Mouse (Mus musculus) ES-E14 (cell line): ENCODE measurements at regions not wholly inside any gene's neighbourhood (a gene's known extent, or its start where the extent isn't known, plus 50 kb on each side); places are given as distances from the start of the nearest gene placed in this dataset.

Experiments
- DNase-seq: peaks from one replicate; pipeline ENCODE4 v3.0.0-alpha.2; 2013; ENCODE audit warnings: low read depth, low spot score
- H3K27ac ChIP-seq: 2 replicates; pipeline ENCODE4 v1.5.1; 2012; ENCODE audit warnings: low read depth, mild to moderate bottlenecking, low read length, moderate library complexity, mixed read lengths; ENCODE audit not compliant: poor library complexity, insufficient read depth, severe bottlenecking
- H3K36me3 ChIP-seq: 2 replicates; pipeline ENCODE4 v1.6.1; 2012; ENCODE audit warnings: mild to moderate bottlenecking, low read length, moderate library complexity, mixed read lengths; ENCODE audit not compliant: control insufficient read depth, poor library complexity, insufficient read depth, severe bottlenecking
- H3K4me1 ChIP-seq, 2 experiments: fragments of 150-350 bp in 1 of 2; sonication (generic) in 1 of 2; 2 replicates each; pipeline ENCODE4 v1.6.1; 2012; ENCODE audit warnings: low read length in 2 of 2, mild to moderate bottlenecking in 1 of 2, mixed read lengths in 1 of 2; ENCODE audit not compliant: control insufficient read depth in 2 of 2, insufficient read depth in 2 of 2, poor library complexity in 1 of 2
- H3K4me3 ChIP-seq, 2 experiments: fragments of 150-350 bp in 1 of 2; sonication (generic) in 1 of 2; 2 replicates each; pipeline ENCODE4 v1.5.1; 2012; ENCODE audit warnings: low read length in 2 of 2, low read depth in 1 of 2, mild to moderate bottlenecking in 1 of 2, mixed read lengths in 1 of 2; ENCODE audit not compliant: insufficient read depth in 1 of 2, poor library complexity in 1 of 2, severe bottlenecking in 1 of 2
- H3K9ac ChIP-seq: 2 replicates; pipeline ENCODE4 v1.6.1; 2012; ENCODE audit warnings: low read depth, mild to moderate bottlenecking, low read length, mixed read lengths; ENCODE audit not compliant: poor library complexity, insufficient read depth, severe bottlenecking
- H3K9me3 ChIP-seq: fragments of 150-350 bp; sonication (generic); 2 replicates; pipeline ENCODE4 v1.6.1; 2012; ENCODE audit warnings: low read depth, mild to moderate bottlenecking, low read length; ENCODE audit not compliant: control insufficient read depth, insufficient read depth
- CHD2 ChIP-seq: IDR thresholded peaks from 2 replicates; pipeline ENCODE4 v1.6.1; 2014; ENCODE audit warnings: mild to moderate bottlenecking, low read depth, low read length, inconsistent platforms
- HCFC1 ChIP-seq: IDR thresholded peaks from 2 replicates; pipeline ENCODE4 v1.6.1; 2012; ENCODE audit warnings: low read length, inconsistent platforms, borderline replicate concordance; ENCODE audit not compliant: insufficient read depth
- MAFK ChIP-seq: IDR thresholded peaks from 2 replicates; pipeline ENCODE4 v1.6.1; 2014; ENCODE audit warnings: mild to moderate bottlenecking, low read depth, low read length, inconsistent platforms; ENCODE audit not compliant: insufficient read depth
- ZC3H11A ChIP-seq: IDR thresholded peaks from 2 replicates; pipeline ENCODE4 v1.6.1; 2012; ENCODE audit warnings: low read depth, mild to moderate bottlenecking, inconsistent platforms, low read length, borderline replicate concordance
- ZNF384 ChIP-seq: IDR thresholded peaks from 2 replicates; pipeline ENCODE4 v1.6.1; 2012; ENCODE audit warnings: low read depth, low read length, inconsistent platforms
- in situ Hi-C, 2 experiments: fragments of 600-800 bp; cut with MboI; formaldehyde crosslinking; loops; one replicate each; pipeline ENCODE4 v1.15.1; 2025; ENCODE audit warnings: low sequenced_read_pairs in 2 of 2, inconsistent platforms in 1 of 2; ENCODE audit not compliant: unreplicated experiment in 2 of 2

GRCm38 (mm10) chr10:37630403-37630802, 491.7 kb upstream of the Marcks start:
- H3K36me3 ChIP-seq: no peaks in the 10 kb centered on the region
- DNase-seq: no peak
- no peak for TF ChIP-seq ZNF384
- no peak for TF ChIP-seq MAFK
- no peak for TF ChIP-seq ZC3H11A
- TF ChIP-seq HCFC1: no peak
- TF ChIP-seq CHD2: no peak
- no peak overlapping the region for H3K4me3 ChIP-seq
- H3K27ac ChIP-seq: no peak overlapping the region
- 0 out of 4 replicates have a peak, but pooled peaks cover 0 to 1% of the 10 kb centered on the region in 2 experiments for H3K4me1 ChIP-seq
- H3K9ac ChIP-seq: no peak overlapping the region
- H3K9me3 ChIP-seq: no peaks in the 10 kb centered on the region
- in situ Hi-C loops: no loop called here

GRCm38 (mm10) chr10:37627900-37628299, 489.2 kb upstream of the Marcks start:
- in situ Hi-C loops: no loop called here
- H3K36me3 ChIP-seq: no peaks in the 10 kb centered on the region
- no peak overlapping the region for H3K27ac ChIP-seq
- no peaks in the 10 kb centered on the region for H3K9me3 ChIP-seq
- 0 out of 4 replicates have a peak, but pooled peaks cover 0 to 1% of the 10 kb centered on the region in 2 experiments for H3K4me1 ChIP-seq
- no peak for TF ChIP-seq CHD2
- no peak for TF ChIP-seq MAFK
- no peak for TF ChIP-seq HCFC1
- TF ChIP-seq ZNF384: no peak
- TF ChIP-seq ZC3H11A: no peak
- DNase-seq: no peak
- no peak overlapping the region for H3K9ac ChIP-seq
- H3K4me3 ChIP-seq: no peak overlapping the region

- Histone ChIP-seq H3K36me3 (no peaks in the 10 kb centered on the region), H3K9me3 (no peaks in the 10 kb centered on the region), H3K4me1 (0 out of 4 replicates have a peak, but pooled peaks cover 0 to 1% of the 10 kb centered on the region in 2 experiments), H3K27ac (no peak overlapping the region), H3K4me3 (no peak overlapping the region), H3K9ac (no peak overlapping the region)
- in situ Hi-C loops: no loop called here
- no peak for DNase-seq
- TF ChIP-seq HCFC1: no peak
- TF ChIP-seq MAFK: no peak
- no peak for TF ChIP-seq ZC3H11A
- no peak for TF ChIP-seq CHD2
- no peak for TF ChIP-seq ZNF384
Observed at GRCm38 (mm10) chr10:37626758-37627201, 488.1 kb upstream of the Marcks start.

- Histone ChIP-seq H3K9ac (no peak overlapping the region), H3K4me3 (no peak overlapping the region), H3K4me1 (0 out of 4 replicates have a peak, but pooled peaks cover 0 to 1% of the 10 kb centered on the region in 2 experiments), H3K27ac (no peak overlapping the region), H3K36me3 (no peaks in the 10 kb centered on the region), H3K9me3 (no peaks in the 10 kb centered on the region)
- TF ChIP-seq ZC3H11A (no peak), CHD2 (no peak), ZNF384 (no peak), MAFK (no peak), HCFC1 (no peak)
- DNase-seq: no peak
- in situ Hi-C loops: no loop called here
Observed at GRCm38 (mm10) chr10:37625972-37626757, 487.4 kb upstream of the Marcks start.
